Mouse (Mus musculus): ENCODE results near the gene Ptbp1.
"Not testable (repeated sequence)": the region's sequence is repeated elsewhere in the genome, so short reads cannot be mapped to it uniquely, and the experiment has no call there.

Gene Ptbp1

GRCm38 (mm10) chr10:79884446-79884845, 30.2 kb downstream of the Ptbp1 start:
- no peak for DNase-seq (ENCODE audit: low spot score)

GRCm38 (mm10) chr10:79884938-79885337, 30.7 kb downstream of the Ptbp1 start:
- not testable (repeated sequence) for DNase-seq (ENCODE audit: low spot score)

- no peak for DNase-seq (ENCODE audit: low spot score)
Observed at GRCm38 (mm10) chr10:79886054-79886453, 31.8 kb downstream of the Ptbp1 start, which contains the start of gene Elane. TSS of gene Elane (plus strand) at chr10:79886247.

DNA sequence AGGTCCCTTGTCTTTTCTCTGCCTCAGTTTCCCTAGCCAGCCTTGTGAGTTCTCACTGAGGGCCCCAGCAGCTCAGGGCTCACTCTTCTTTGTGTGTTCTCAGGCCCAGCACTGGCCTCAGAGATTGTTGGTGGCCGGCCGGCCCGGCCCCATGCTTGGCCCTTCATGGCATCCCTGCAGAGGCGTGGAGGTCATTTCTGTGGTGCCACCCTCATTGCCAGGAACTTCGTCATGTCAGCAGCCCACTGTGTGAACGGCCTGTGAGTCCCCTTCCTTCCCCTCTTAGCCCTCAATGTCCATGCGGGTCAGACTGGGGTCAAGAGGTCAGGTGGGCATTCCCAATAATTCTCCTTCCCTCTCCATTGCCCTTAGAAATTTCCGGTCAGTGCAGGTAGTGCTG, 32.4 kb downstream of the Ptbp1 start:
- no peak for DNase-seq (ENCODE audit: low spot score)

- no peak for DNase-seq (ENCODE audit: low spot score)
Observed at GRCm38 (mm10) chr10:79889386-79889785, 35.2 kb downstream of the Ptbp1 start.

- no peak for DNase-seq (ENCODE audit: low spot score)
Observed at GRCm38 (mm10) chr10:79890670-79891069, 36.4 kb downstream of the Ptbp1 start, which contains the start of gene Cfd. TSS of gene Cfd (plus strand) at chr10:79890853.

GRCm38 (mm10) chr10:79892451-79893118, 38.4 kb downstream of the Ptbp1 start:
- DNase-seq (ENCODE audit: low spot score) = peak; percentile 72

GRCm38 (mm10) chr10:79896306-79896705, 42.1 kb downstream of the Ptbp1 start:
- DNase-seq (ENCODE audit: low spot score) = no peak

GRCm38 (mm10) chr10:79896814-79897213, 42.6 kb downstream of the Ptbp1 start:
- DNase-seq (ENCODE audit: low spot score) = no peak

- no peak for DNase-seq (ENCODE audit: low spot score)
Observed at GRCm38 (mm10) chr10:79897316-79898245, 43.4 kb downstream of the Ptbp1 start.

GRCm38 (mm10) chr10:79900951-79901410, 46.8 kb downstream of the Ptbp1 start:
- no peak for DNase-seq (ENCODE audit: low spot score)

- no peak for DNase-seq (ENCODE audit: low spot score)
Observed at GRCm38 (mm10) chr10:79906712-79907111, 52.5 kb downstream of the Ptbp1 start.

DNA sequence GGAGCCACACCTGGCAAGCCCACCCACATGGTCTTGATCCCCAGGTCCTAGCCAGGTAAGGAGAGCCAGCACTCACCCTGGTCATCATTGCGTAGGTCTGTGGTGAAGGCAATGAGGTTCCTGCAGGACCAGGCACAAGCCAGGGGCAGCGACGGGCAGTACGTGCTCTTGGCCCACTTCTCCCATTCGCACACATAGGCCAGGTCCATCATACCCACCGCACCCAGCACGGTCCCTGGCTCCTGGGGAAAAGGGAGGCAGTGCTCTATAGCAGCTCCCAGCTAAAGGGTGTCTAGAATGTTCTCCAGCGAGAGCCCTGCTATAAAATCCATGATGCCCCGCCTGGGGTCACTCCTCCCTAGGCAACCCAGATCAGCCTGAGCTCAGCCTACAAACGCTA, 53.2 kb downstream of the Ptbp1 start:
- DNase-seq (ENCODE audit: low spot score) = no peak

- peak; percentile 93 for DNase-seq (ENCODE audit: low spot score)
Observed at GRCm38 (mm10) chr10:79908167-79909091, 54.2 kb downstream of the Ptbp1 start, which contains the start of gene Med16. TSS of gene Med16 (minus strand) at chr10:79908923.

GRCm38 (mm10) chr10:79909092-79909922, 55.1 kb downstream of the Ptbp1 start:
- peak; percentile 45 for DNase-seq (ENCODE audit: low spot score)

DNA sequence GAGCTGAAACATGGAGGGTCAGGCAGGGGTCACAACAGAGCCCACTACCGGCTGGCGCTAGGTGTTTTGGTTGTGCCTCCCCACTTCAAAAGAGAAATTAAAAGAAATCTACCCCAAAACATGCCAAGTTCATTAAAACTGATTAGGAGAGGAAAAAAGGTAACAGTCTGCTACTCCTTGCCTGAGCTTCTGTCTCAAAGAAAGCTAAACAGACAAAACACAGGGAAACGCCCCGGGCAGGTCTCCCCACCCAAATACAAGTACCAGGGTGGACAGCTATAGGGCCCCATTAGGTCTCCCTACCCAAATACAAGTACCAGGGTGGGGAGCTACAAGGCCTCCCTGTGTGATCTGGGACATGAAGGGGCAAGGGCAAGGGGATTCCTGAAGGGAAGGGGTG, 56.3 kb downstream of the Ptbp1 start, which contains the start of gene Gm26602:
Gene Gm26602 (plus strand): TSS at position 301 of the 400 bp plus-strand sequence.
- DNase-seq (ENCODE audit: low spot score) = no peak

- no peak for DNase-seq (ENCODE audit: low spot score)
Observed at GRCm38 (mm10) chr10:79912412-79912811, 58.2 kb downstream of the Ptbp1 start.
